Mouse (Mus musculus) liver, embryonic 16.5 days (tissue): ENCODE measurements around the gene St7. TPM values are rescaled to one million over a fixed set of nuclear protein-coding genes. Genes with fewer than 3 reads are reported as not detected.
A peak's percentile ranks its signal among the peaks of the same experiment; 100 is the strongest.

Experiments used
- ATAC-seq: fragments of 200-750 bp; cut with Nextera tagmentation; 2 replicates; pipeline ENCODE4 v1.8.0; 2017; ENCODE audit warnings: low read depth, mild to moderate bottlenecking, moderate number of reproducible peaks, moderate library complexity
- H3K27ac ChIP-seq: fragments of 300-500 bp; sonication (generic); 2 replicates; pipeline ENCODE4 v1.5.1; 2014; ENCODE audit warnings: mild to moderate bottlenecking, low read length
- H3K27me3 ChIP-seq: fragments of 300-500 bp; sonication (generic); 2 replicates; pipeline ENCODE4 v1.6.1; 2014; ENCODE audit warnings: low read depth, low read length, mixed read lengths; ENCODE audit not compliant: control insufficient read depth, insufficient read depth
- H3K36me3 ChIP-seq: fragments of 300-500 bp; sonication (generic); 2 replicates; pipeline ENCODE4 v1.6.1; 2014; ENCODE audit warnings: mild to moderate bottlenecking; ENCODE audit not compliant: control insufficient read depth, insufficient read depth
- H3K4me1 ChIP-seq: fragments of 300-500 bp; sonication (generic); 2 replicates; pipeline ENCODE4 v1.6.1; 2014; ENCODE audit warnings: low read depth, low read length, mixed read lengths; ENCODE audit not compliant: control insufficient read depth
- H3K4me2 ChIP-seq: fragments of 300-500 bp; sonication (generic); 2 replicates; pipeline ENCODE4 v1.6.1; 2014; ENCODE audit warnings: low read depth, low read length, mixed read lengths
- H3K4me3 ChIP-seq: fragments of 300-500 bp; sonication (generic); 2 replicates; pipeline ENCODE4 v1.5.1; 2014; ENCODE audit warnings: low read depth, mild to moderate bottlenecking, low read length
- H3K9ac ChIP-seq: fragments of 300-500 bp; sonication (generic); 2 replicates; pipeline ENCODE4 v1.6.1; 2014; ENCODE audit warnings: low read depth, low read length
- H3K9me3 ChIP-seq: fragments of 300-500 bp; sonication (generic); replicated peaks from 2 replicates; pipeline ENCODE4 v1.6.1; 2016; ENCODE audit warnings: low read length; ENCODE audit not compliant: control insufficient read depth
- WGBS: fragments of 180-500 bp; shearing (Covaris S2); extraction: QIAGEN DNeasy Blood & Tissue Kit; methylation state at CpG from one replicate; pipeline ENCODE4 v1.1.7; 2014; ENCODE audit not compliant: insufficient replicate concordance; 5-methylcytosine and 5-hydroxymethylcytosine counted together
- polyA plus RNA-seq: library from polyadenylated mRNA; unstranded; fragments of >200 nt; fragmentation: Nextera tagmentation; extraction: Ambion mirVana; gene quantifications from 2 replicates; pipeline ENCODE4 v1.2.1, GENCODE M21; 2015

St7 gene
- polyA plus RNA-seq, 1 experiment from 2014 or later = 9.3 TPM

GRCm38 (mm10) chr6:17938631-17939346 lies 246.1 kb downstream of the St7 start:
- peaks cover 3% of the 10 kb centered on the region; the same call in 1 of the 2 replicates for H3K4me1 ChIP-seq
- H3K9me3 ChIP-seq = no peaks in the 10 kb centered on the region
- no peak overlapping the region for H3K27ac ChIP-seq
- no peak overlapping the region for H3K4me3 ChIP-seq
- no peak overlapping the region for H3K9ac ChIP-seq
- no peaks in the 10 kb centered on the region for H3K27me3 ChIP-seq
- no peak overlapping the region for H3K4me2 ChIP-seq
- no peaks in the 10 kb centered on the region for H3K36me3 ChIP-seq
- 38% methylated on average over 11 of the region's 11 CpGs for WGBS
- ATAC-seq = peak; percentile 45; the same call in 1 of the 2 replicates

GRCm38 (mm10) chr6:17941916-17942315 lies 249.2 kb downstream of the St7 start:
- H3K9me3 ChIP-seq = no peaks in the 10 kb centered on the region
- 54% methylated on average over 2 of the region's 2 CpGs for WGBS
- no peaks in the 10 kb centered on the region for H3K27me3 ChIP-seq
- H3K9ac ChIP-seq = no peak overlapping the region
- H3K36me3 ChIP-seq = no peaks in the 10 kb centered on the region
- no peak overlapping the region for H3K4me2 ChIP-seq
- no peak for ATAC-seq
- no peak overlapping the region for H3K4me3 ChIP-seq
- H3K27ac ChIP-seq = no peak overlapping the region
- H3K4me1 ChIP-seq = peaks cover 3% of the 10 kb centered on the region; the same call in 1 of the 2 replicates

GRCm38 (mm10) chr6:17942344-17942743 lies 249.6 kb downstream of the St7 start:
- Histone ChIP-seq H3K4me2 (no peak overlapping the region), H3K27me3 (no peaks in the 10 kb centered on the region), H3K27ac (no peak overlapping the region), H3K36me3 (no peaks in the 10 kb centered on the region), H3K4me3 (no peak overlapping the region), H3K9me3 (no peaks in the 10 kb centered on the region), H3K4me1 (peaks cover 3% of the 10 kb centered on the region; the same call in 1 of the 2 replicates), H3K9ac (no peak overlapping the region)
- peak; percentile 49 for ATAC-seq
- 45% methylated on average over 7 of the region's 7 CpGs for WGBS

- Histone ChIP-seq H3K4me2 (no peak overlapping the region), H3K4me3 (no peak overlapping the region), H3K27ac (no peak overlapping the region), H3K27me3 (no peaks in the 10 kb centered on the region), H3K36me3 (no peaks in the 10 kb centered on the region), H3K9me3 (no peaks in the 10 kb centered on the region), H3K4me1 (no peaks in the 10 kb centered on the region), H3K9ac (no peak overlapping the region)
- no peak for ATAC-seq
- 61% methylated on average over 9 of the region's 9 CpGs for WGBS
Measured at GRCm38 (mm10) chr6:17943877-17944617, 251.3 kb downstream of the St7 start.

- ATAC-seq = no peak
- H3K9me3 ChIP-seq = no peaks in the 10 kb centered on the region
- 40% methylated on average over 5 of the region's 5 CpGs for WGBS
- no peaks in the 10 kb centered on the region for H3K4me1 ChIP-seq
- H3K4me3 ChIP-seq = no peak overlapping the region
- no peaks in the 10 kb centered on the region for H3K36me3 ChIP-seq
- no peak overlapping the region for H3K27ac ChIP-seq
- no peaks in the 10 kb centered on the region for H3K27me3 ChIP-seq
- H3K4me2 ChIP-seq = no peak overlapping the region
- no peak overlapping the region for H3K9ac ChIP-seq
Measured at GRCm38 (mm10) chr6:17946456-17946855, 253.7 kb downstream of the St7 start.

GRCm38 (mm10) chr6:17947130-17947831 lies 254.5 kb downstream of the St7 start:
- WGBS = 18% methylated on average over 11 of the region's 11 CpGs
- H3K4me3 ChIP-seq = no peak overlapping the region
- no peaks in the 10 kb centered on the region for H3K4me1 ChIP-seq
- no peaks in the 10 kb centered on the region for H3K27me3 ChIP-seq
- no peak for ATAC-seq
- no peak overlapping the region for H3K27ac ChIP-seq
- H3K9ac ChIP-seq = no peak overlapping the region
- H3K4me2 ChIP-seq = no peak overlapping the region
- H3K9me3 ChIP-seq = no peaks in the 10 kb centered on the region
- H3K36me3 ChIP-seq = no peaks in the 10 kb centered on the region

- H3K9me3 ChIP-seq = no peaks in the 10 kb centered on the region
- H3K4me3 ChIP-seq = no peak overlapping the region
- 62% methylated on average over 5 of the region's 5 CpGs for WGBS
- no peaks in the 10 kb centered on the region for H3K4me1 ChIP-seq
- no peak overlapping the region for H3K9ac ChIP-seq
- ATAC-seq = no peak
- no peaks in the 10 kb centered on the region for H3K36me3 ChIP-seq
- no peak overlapping the region for H3K4me2 ChIP-seq
- H3K27me3 ChIP-seq = no peaks in the 10 kb centered on the region
- H3K27ac ChIP-seq = no peak overlapping the region
Measured at GRCm38 (mm10) chr6:17949103-17949502, 256.4 kb downstream of the St7 start.

GRCm38 (mm10) chr6:17951779-17952178 lies 259.0 kb downstream of the St7 start:
- Histone ChIP-seq H3K4me2 (no peak overlapping the region), H3K9ac (no peak overlapping the region), H3K27ac (no peak overlapping the region), H3K9me3 (no peaks in the 10 kb centered on the region), H3K27me3 (no peaks in the 10 kb centered on the region), H3K4me1 (no peaks in the 10 kb centered on the region), H3K36me3 (no peaks in the 10 kb centered on the region), H3K4me3 (no peak overlapping the region)
- WGBS = 72% methylated on average over 8 of the region's 8 CpGs
- no peak for ATAC-seq

- no peaks in the 10 kb centered on the region for H3K27me3 ChIP-seq
- no peak for ATAC-seq
- H3K4me1 ChIP-seq = no peaks in the 10 kb centered on the region
- H3K4me3 ChIP-seq = no peak overlapping the region
- no peak overlapping the region for H3K27ac ChIP-seq
- H3K9me3 ChIP-seq = no peaks in the 10 kb centered on the region
- 63% methylated on average over 3 of the region's 3 CpGs for WGBS
- H3K4me2 ChIP-seq = no peak overlapping the region
- no peak overlapping the region for H3K9ac ChIP-seq
- H3K36me3 ChIP-seq = no peaks in the 10 kb centered on the region
Measured at GRCm38 (mm10) chr6:17963455-17963854, 270.7 kb downstream of the St7 start.
